Mouse (Mus musculus) myocyte (in vitro differentiated cells): ENCODE data around the gene Olfr995. TPM values are rescaled to one million over a fixed set of nuclear protein-coding genes. Genes with fewer than 3 reads are reported as not detected.

Experiments used
- H3K27me3 ChIP-seq: one replicate; pipeline ENCODE4 v1.6.1; 2011; ENCODE audit not compliant: control insufficient read depth, insufficient read depth, insufficient read length
- H3K36me3 ChIP-seq: one replicate; pipeline ENCODE4 v1.6.1; 2011; ENCODE audit not compliant: control insufficient read depth, insufficient read depth
- H3K4me2 ChIP-seq: one replicate; pipeline ENCODE4 v1.6.1; 2011; ENCODE audit warnings: low read depth, control low read depth
- H3K4me3 ChIP-seq: one replicate; pipeline ENCODE4 v1.5.1; 2011; ENCODE audit warnings: mild to moderate bottlenecking, control low read depth, moderate library complexity
- H3K79me2 ChIP-seq: one replicate; pipeline ENCODE4 v1.6.1; 2011; ENCODE audit not compliant: control insufficient read depth, insufficient read depth
- H3ac ChIP-seq: one replicate; pipeline ENCODE4 v1.6.1; 2011; ENCODE audit not compliant: control insufficient read depth, insufficient read length
- CEBPB ChIP-seq: IDR thresholded peaks from 2 replicates; pipeline ENCODE4 v1.6.1; 2011; ENCODE audit warnings: mild to moderate bottlenecking, moderate library complexity; ENCODE audit not compliant: poor library complexity, insufficient read depth, severe bottlenecking
- E2F4 ChIP-seq: IDR thresholded peaks from one replicate; pipeline ENCODE4 v1.6.1; 2011; ENCODE audit warnings: mild to moderate bottlenecking, control low read depth, moderate library complexity; ENCODE audit not compliant: insufficient read depth
- MAX ChIP-seq: IDR thresholded peaks from one replicate; pipeline ENCODE4 v1.6.1; 2011; ENCODE audit warnings: low read depth, mild to moderate bottlenecking, control low read depth
- MYOD1 ChIP-seq, 3 experiments: IDR thresholded peaks; one replicate each; pipeline ENCODE4 v1.6.1; 2011; ENCODE audit warnings: control low read depth in 2 of 3, low read depth in 2 of 3, mild to moderate bottlenecking in 2 of 3, moderate library complexity in 1 of 3; ENCODE audit not compliant: insufficient read length in 2 of 3, control insufficient read depth in 1 of 3
- MYOG ChIP-seq, 3 experiments: IDR thresholded peaks; one replicate each; pipeline ENCODE4 v1.6.1; 2011; ENCODE audit warnings: control low read depth in 2 of 3, low read depth in 2 of 3, mild to moderate bottlenecking in 2 of 3; ENCODE audit not compliant: insufficient read length in 2 of 3, control insufficient read depth in 1 of 3, insufficient read depth in 1 of 3
- POLR2A ChIP-seq: IDR thresholded peaks from one replicate; pipeline ENCODE4 v1.6.1; 2011; ENCODE audit warnings: low read depth, mild to moderate bottlenecking, control low read depth, moderate library complexity; ENCODE audit not compliant: insufficient read length
- POLR2AphosphoS2 ChIP-seq: IDR thresholded peaks from one replicate; pipeline ENCODE4 v1.6.1; 2011; ENCODE audit warnings: low read depth, control low read depth; ENCODE audit not compliant: insufficient read length
- REST ChIP-seq: IDR thresholded peaks from one replicate; pipeline ENCODE4 v1.6.1; 2011; ENCODE audit warnings: mild to moderate bottlenecking, control low read depth, moderate library complexity; ENCODE audit not compliant: insufficient read depth, insufficient read length
- SRF ChIP-seq: IDR thresholded peaks from one replicate; pipeline ENCODE4 v1.6.1; 2011; ENCODE audit warnings: low read depth; ENCODE audit not compliant: control insufficient read depth, insufficient read length
- TCF12 ChIP-seq: IDR thresholded peaks from one replicate; pipeline ENCODE4 v1.6.1; 2011; ENCODE audit warnings: mild to moderate bottlenecking, control low read depth; ENCODE audit not compliant: poor library complexity, insufficient read depth, severe bottlenecking
- TCF3 ChIP-seq: IDR thresholded peaks from one replicate; pipeline ENCODE4 v1.6.1; 2011; ENCODE audit warnings: low read depth, control low read depth; ENCODE audit not compliant: insufficient read length
- USF1 ChIP-seq: IDR thresholded peaks from one replicate; pipeline ENCODE4 v1.6.1; 2011; ENCODE audit warnings: low read depth, mild to moderate bottlenecking, control low read depth, moderate library complexity
- polyA plus RNA-seq: library from polyadenylated mRNA; unstranded; fragments of >200 nt; fragmentation: generic; extraction: Trizol; gene quantifications from one replicate; pipeline ENCODE4 v1.2.1, GENCODE M21; 2012; ENCODE audit warnings: missing spikeins

Gene Olfr995
- not detected for polyA plus RNA-seq

DNA sequence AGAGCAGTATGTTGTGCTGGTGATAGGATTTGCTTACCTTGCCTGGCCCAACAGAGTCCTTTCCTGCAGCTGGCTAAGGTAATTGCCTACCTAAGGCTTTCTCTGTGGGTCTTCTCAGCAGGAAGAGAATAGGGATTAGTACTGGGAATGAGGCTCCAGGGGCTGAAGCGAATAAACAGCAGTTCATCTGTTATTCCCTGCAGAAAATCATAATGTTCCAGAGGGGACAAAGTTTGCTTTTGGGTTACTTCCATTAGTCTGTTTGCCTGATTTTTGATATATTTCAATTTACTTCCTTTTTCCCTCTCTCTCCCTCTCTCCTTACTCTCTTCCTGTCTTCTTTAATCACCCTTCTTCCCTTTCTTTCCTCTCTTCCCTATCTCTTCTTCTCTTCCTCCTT lies at the start of gene Olfr995:
Gene Olfr995 (minus strand): TSS at position 101 of the 400 bp plus-strand sequence.
- no peaks in the 10 kb centered on the region for H3K36me3 ChIP-seq
- no peak for TF ChIP-seq POLR2AphosphoS2
- TF ChIP-seq USF1: no peak
- TF ChIP-seq MYOD1 (IDR thresholded peaks at IDR 0.05; ENCODE audit: control insufficient read depth in 1 of 3, insufficient read length in 2 of 3, low read depth in 2 of 3): no peak
- TF ChIP-seq POLR2A: no peak
- TF ChIP-seq E2F4: no peak
- no peak for TF ChIP-seq MYOG (IDR thresholded peaks at IDR 0.05; ENCODE audit: control insufficient read depth in 1 of 3, insufficient read depth in 1 of 3, insufficient read length in 2 of 3, low read depth in 2 of 3)
- no peak for TF ChIP-seq SRF
- TF ChIP-seq TCF3: no peak
- no peak for TF ChIP-seq REST
- no peak for TF ChIP-seq CEBPB
- no peak for TF ChIP-seq MAX
- TF ChIP-seq TCF12: no peak
- H3K4me3 ChIP-seq: no peak within 1 kb of the TSS
- no peaks in the 10 kb centered on the region for H3K79me2 ChIP-seq
- H3ac ChIP-seq: no peak within 1 kb of the TSS
- H3K27me3 ChIP-seq: no peaks in the 10 kb centered on the region
- H3K4me2 ChIP-seq: no peak within 1 kb of the TSS

DNA sequence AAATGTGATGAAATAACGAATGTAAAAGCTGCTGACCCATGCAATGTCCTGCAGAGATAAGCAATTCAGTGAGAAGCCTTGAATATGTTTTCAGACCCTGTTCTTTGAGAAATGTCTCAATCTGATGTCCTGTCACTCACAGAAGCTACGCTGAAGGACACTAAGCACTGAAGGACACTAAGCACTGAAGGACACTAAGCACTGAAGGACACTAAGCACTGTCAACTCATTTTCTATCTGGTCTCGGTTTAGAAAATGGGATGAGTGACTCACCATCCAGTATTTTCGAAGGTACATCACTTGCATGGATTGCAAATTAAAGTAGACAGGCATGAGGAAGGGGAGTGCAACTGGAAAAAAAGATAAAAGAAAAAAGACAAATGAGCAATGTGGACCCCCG lies 47.0 kb upstream of the Olfr995 start:
- TF ChIP-seq CEBPB (no peak), SRF (no peak), MAX (no peak)
- Histone ChIP-seq H3K4me2 (no peak overlapping the region), H3K79me2 (no peaks in the 10 kb centered on the region), H3K36me3 (no peaks in the 10 kb centered on the region), H3ac (no peak overlapping the region), H3K27me3 (no peaks in the 10 kb centered on the region), H3K4me3 (no peak overlapping the region)

DNA sequence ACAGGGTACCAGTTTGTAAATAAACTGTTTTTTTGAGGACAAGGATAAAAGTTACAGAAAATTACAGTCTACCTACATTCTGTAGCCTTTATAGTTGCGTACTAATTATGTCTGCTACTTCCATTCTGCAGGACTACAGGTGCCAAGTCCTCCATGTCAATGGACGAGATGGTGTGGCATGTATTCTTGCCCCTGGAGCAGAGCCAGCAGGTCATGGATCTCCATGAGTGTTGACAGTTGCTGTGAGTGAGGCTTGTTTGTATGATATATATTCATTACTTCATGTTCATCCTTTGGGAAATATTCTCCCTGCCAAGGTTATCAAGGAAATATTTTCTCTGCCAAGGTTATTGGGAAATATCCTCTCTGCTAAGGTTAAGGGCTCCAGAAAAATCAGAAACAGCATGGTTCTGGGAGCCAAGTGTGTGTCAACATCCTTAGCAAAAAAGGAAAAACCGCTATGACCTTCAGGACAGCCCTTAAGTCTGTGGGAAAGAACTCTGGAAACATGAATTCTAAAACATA lies 23.4 kb upstream of the Olfr995 start:
- Histone ChIP-seq H3ac (no peak overlapping the region), H3K27me3 (no peaks in the 10 kb centered on the region), H3K79me2 (no peaks in the 10 kb centered on the region), H3K4me2 (no peak overlapping the region), H3K36me3 (no peaks in the 10 kb centered on the region), H3K4me3 (no peak overlapping the region)
- TF ChIP-seq SRF: no peak
- TF ChIP-seq REST: no peak
- no peak for TF ChIP-seq MYOD1 (IDR thresholded peaks at IDR 0.05; ENCODE audit: control insufficient read depth in 1 of 3, insufficient read length in 2 of 3, low read depth in 2 of 3)
- TF ChIP-seq POLR2AphosphoS2: no peak
- no peak for TF ChIP-seq MAX
- TF ChIP-seq CEBPB: no peak
- TF ChIP-seq E2F4: no peak
- TF ChIP-seq TCF12: no peak
- no peak for TF ChIP-seq TCF3
- no peak for TF ChIP-seq MYOG (IDR thresholded peaks at IDR 0.05; ENCODE audit: control insufficient read depth in 1 of 3, insufficient read depth in 1 of 3, insufficient read length in 2 of 3, low read depth in 2 of 3)
- no peak for TF ChIP-seq POLR2A
- TF ChIP-seq USF1: no peak

DNA sequence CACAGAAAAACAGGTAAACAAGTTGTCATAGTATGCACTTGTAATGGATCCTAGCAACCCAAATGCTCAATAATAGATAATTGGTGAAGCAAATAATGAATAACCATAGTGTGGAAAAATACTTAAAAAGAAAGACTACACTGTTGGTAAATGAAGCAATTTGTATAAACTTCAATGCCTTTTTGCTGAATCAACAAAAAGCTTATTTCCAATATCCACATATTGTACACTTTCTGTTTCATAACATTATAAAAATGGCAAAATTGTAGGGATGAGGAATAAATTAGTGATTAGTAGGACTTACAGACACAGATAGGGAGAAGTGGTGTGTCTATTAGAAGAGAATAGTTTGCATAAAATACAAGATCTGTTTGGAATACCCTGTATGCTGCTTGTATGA lies 893 bp downstream of the Olfr995 start:
- no peak overlapping the region for H3K4me3 ChIP-seq
- no peaks in the 10 kb centered on the region for H3K36me3 ChIP-seq
- H3K79me2 ChIP-seq: no peaks in the 10 kb centered on the region
- no peak for TF ChIP-seq MYOG (IDR thresholded peaks at IDR 0.05; ENCODE audit: control insufficient read depth in 1 of 3, insufficient read depth in 1 of 3, insufficient read length in 2 of 3, low read depth in 2 of 3)
- TF ChIP-seq TCF12: no peak
- no peak for TF ChIP-seq E2F4
- no peak for TF ChIP-seq USF1
- TF ChIP-seq TCF3: no peak
- no peak for TF ChIP-seq MAX
- no peak for TF ChIP-seq SRF
- no peak for TF ChIP-seq CEBPB
- no peak for TF ChIP-seq POLR2AphosphoS2
- TF ChIP-seq REST: no peak
- no peak for TF ChIP-seq POLR2A
- TF ChIP-seq MYOD1 (IDR thresholded peaks at IDR 0.05; ENCODE audit: control insufficient read depth in 1 of 3, insufficient read length in 2 of 3, low read depth in 2 of 3): no peak
- no peaks in the 10 kb centered on the region for H3K27me3 ChIP-seq
- H3K4me2 ChIP-seq: no peak overlapping the region
- no peak overlapping the region for H3ac ChIP-seq

DNA sequence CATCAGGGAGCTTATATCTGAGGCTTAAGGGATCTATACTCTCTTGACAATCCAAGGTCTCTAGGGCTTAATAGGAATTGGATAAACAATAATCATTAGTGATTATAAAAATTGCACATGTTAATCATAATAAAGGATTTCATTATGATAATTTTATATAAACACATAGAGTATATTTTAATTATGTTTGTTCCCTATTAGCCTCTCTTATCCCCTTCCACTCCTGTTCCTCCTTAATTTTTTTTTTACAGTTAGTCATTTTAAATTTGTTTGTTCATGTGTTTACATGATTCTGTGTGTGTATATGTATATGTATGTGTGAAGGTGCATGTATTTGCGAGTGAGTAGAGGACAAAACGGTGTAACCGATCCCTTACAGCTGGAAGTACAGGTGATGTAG lies 7.1 kb downstream of the Olfr995 start, which contains the start of gene Olfr994:
Gene Olfr994 (minus strand): TSS at position 101 of the 400 bp plus-strand sequence.
- H3K4me3 ChIP-seq: no peak within 1 kb of the TSS
- no peak within 1 kb of the TSS for H3ac ChIP-seq
- TF ChIP-seq TCF12 (no peak), MAX (no peak), POLR2A (no peak), SRF (no peak), CEBPB (no peak), MYOD1 (IDR thresholded peaks at IDR 0.05; ENCODE audit: control insufficient read depth in 1 of 3, insufficient read length in 2 of 3, low read depth in 2 of 3) (no peak), E2F4 (no peak), MYOG (IDR thresholded peaks at IDR 0.05; ENCODE audit: control insufficient read depth in 1 of 3, insufficient read depth in 1 of 3, insufficient read length in 2 of 3, low read depth in 2 of 3) (no peak), REST (no peak), TCF3 (no peak), USF1 (no peak), POLR2AphosphoS2 (no peak)

More for the DNA sequence above, 7.1 kb downstream of the Olfr995 start, which contains the start of gene Olfr994:
- Histone ChIP-seq H3K79me2 (no peaks in the 10 kb centered on the region), H3K27me3 (no peaks in the 10 kb centered on the region), H3K4me2 (no peak within 1 kb of the TSS), H3K36me3 (no peaks in the 10 kb centered on the region)
